Mouse (Mus musculus) heart, embryonic 14.5 days (tissue): ENCODE data around the gene Gm17617. TPM values are rescaled to one million over a fixed set of nuclear protein-coding genes. Genes with fewer than 3 reads are reported as not detected.

Experiments
- polyA plus RNA-seq: library from polyadenylated mRNA; unstranded; fragments of >200 nt; fragmentation: Nextera tagmentation; extraction: Ambion mirVana; gene quantifications from 2 replicates; pipeline ENCODE4 v1.2.1, GENCODE M21; 2014

The Gm17617 gene
- polyA plus RNA-seq, 1 experiment from 2014 or later: not detected

Other genes starting within 250 kb of the Gm17617 start
- gene Unc5a, start 184.1 kb downstream of the Gm17617 start, polyA plus RNA-seq: 2.3 and 2.7 TPM in 2 replicates
- 0.72 and 1.0 TPM in 2 replicates for gene Hk3, start 112.2 kb downstream of the Gm17617 start, polyA plus RNA-seq
- 19.1 and 19.3 TPM in 2 replicates for gene Uimc1, start 33.2 kb downstream of the Gm17617 start, polyA plus RNA-seq
- gene Zfp346, start 28.2 kb downstream of the Gm17617 start, polyA plus RNA-seq: 22.3 and 22.8 TPM in 2 replicates
- 0.39 and 0.40 TPM in 2 replicates for gene Fgfr4, start 19.1 kb upstream of the Gm17617 start, polyA plus RNA-seq
- gene Nsd1, start 76.2 kb upstream of the Gm17617 start, polyA plus RNA-seq: 53.5 and 57.3 TPM in 2 replicates
- gene Prelid1, start 187.0 kb upstream of the Gm17617 start, polyA plus RNA-seq: 369 and 389 TPM in 2 replicates
- gene Rab24, start 188.4 kb upstream of the Gm17617 start, polyA plus RNA-seq: 73.1 and 78.7 TPM in 2 replicates
- 20.4 and 22.3 TPM in 2 replicates for gene Mxd3, start 196.3 kb upstream of the Gm17617 start, polyA plus RNA-seq
- gene Lman2, start 229.2 kb upstream of the Gm17617 start, polyA plus RNA-seq: 69.5 and 73.6 TPM in 2 replicates
- 0.45 and 0.50 TPM in 2 replicates for gene Rgs14, start 236.2 kb upstream of the Gm17617 start, polyA plus RNA-seq